Mouse (Mus musculus) heart, embryonic 10.5 days (tissue): ENCODE measurements around the gene Sorcs2. TPM values are rescaled to one million over a fixed set of nuclear protein-coding genes. Genes with fewer than 3 reads are reported as not detected.

ENCODE experiments used
- DNase-seq: peaks from one replicate; pipeline ENCODE4 v3.0.0-alpha.2; 2017; ENCODE audit warnings: low spot score
- H3K27ac ChIP-seq: fragments of 300-500 bp; sonication (generic); 2 replicates; pipeline ENCODE4 v1.5.1; 2016; ENCODE audit warnings: mild to moderate bottlenecking
- H3K27me3 ChIP-seq: fragments of 300-500 bp; sonication (generic); 2 replicates; pipeline ENCODE4 v1.6.1; 2016; ENCODE audit warnings: mild to moderate bottlenecking; ENCODE audit not compliant: poor library complexity, insufficient read depth, severe bottlenecking
- H3K36me3 ChIP-seq: fragments of 300-500 bp; sonication (generic); 2 replicates; pipeline ENCODE4 v1.6.1; 2016; ENCODE audit warnings: mild to moderate bottlenecking, moderate library complexity
- H3K4me1 ChIP-seq: fragments of 300-500 bp; sonication (generic); 2 replicates; pipeline ENCODE4 v1.6.1; 2016; ENCODE audit warnings: mild to moderate bottlenecking
- H3K4me3 ChIP-seq: fragments of 300-500 bp; sonication (generic); 2 replicates; pipeline ENCODE4 v1.5.1; 2016; ENCODE audit warnings: mild to moderate bottlenecking, moderate library complexity
- H3K9me3 ChIP-seq: fragments of 300-500 bp; sonication (generic); 2 replicates; pipeline ENCODE4 v1.6.1; 2016; ENCODE audit warnings: mild to moderate bottlenecking, moderate library complexity
- WGBS: fragments of 180-500 bp; shearing (Covaris S2); methylation state at CpG from one replicate; pipeline ENCODE4 v1.1.7; 2016; 5-methylcytosine and 5-hydroxymethylcytosine counted together
- polyA plus RNA-seq: library from polyadenylated mRNA; unstranded; fragments of >200 nt; fragmentation: Nextera tagmentation; extraction: Ambion mirVana; gene quantifications from 2 replicates; pipeline ENCODE4 v1.2.1, GENCODE M21; 2016

The Sorcs2 gene
- polyA plus RNA-seq, 1 experiment from 2014 or later = 6.9 TPM

GRCm38 (mm10) chr5:36166346-36167013 is 231.5 kb downstream of the Sorcs2 start:
- Histone ChIP-seq H3K27ac (no peak overlapping the region), H3K36me3 (no peaks in the 10 kb centered on the region), H3K27me3 (no peaks in the 10 kb centered on the region), H3K4me3 (no peak overlapping the region), H3K4me1 (0 out of 2 replicates have a peak, but pooled peaks cover under 1% of the 10 kb centered on the region), H3K9me3 (no peaks in the 10 kb centered on the region)
- WGBS = 79% methylated on average over 6 of the region's 6 CpGs
- no peak for DNase-seq

GRCm38 (mm10) chr5:36165424-36166302 is 232.3 kb downstream of the Sorcs2 start:
- H3K4me1 ChIP-seq = 0 out of 2 replicates have a peak, but pooled peaks cover 2% of the 10 kb centered on the region
- H3K36me3 ChIP-seq = no peaks in the 10 kb centered on the region
- no peak for DNase-seq
- no peak overlapping the region for H3K4me3 ChIP-seq
- no peak overlapping the region for H3K27ac ChIP-seq
- 85% methylated on average over 21 of the region's 21 CpGs for WGBS
- H3K27me3 ChIP-seq = no peaks in the 10 kb centered on the region
- no peaks in the 10 kb centered on the region for H3K9me3 ChIP-seq

- Histone ChIP-seq H3K27me3 (peaks cover 12% of the 10 kb centered on the region; the same call in 1 of the 2 replicates), H3K36me3 (no peaks in the 10 kb centered on the region), H3K4me3 (no peak overlapping the region), H3K27ac (0 out of 2 replicates have a peak overlapping the region, but pooled peaks have one; percentile 3), H3K9me3 (no peaks in the 10 kb centered on the region), H3K4me1 (peaks cover 9% of the 10 kb centered on the region)
- no peak for DNase-seq
- WGBS = 58% methylated on average over 8 of the region's 8 CpGs
Measured at GRCm38 (mm10) chr5:36154879-36155485, 243.0 kb downstream of the Sorcs2 start.

GRCm38 (mm10) chr5:36153261-36153660 is 244.7 kb downstream of the Sorcs2 start:
- Histone ChIP-seq H3K27me3 (peaks cover 12% of the 10 kb centered on the region; the same call in 1 of the 2 replicates), H3K4me3 (no peak overlapping the region), H3K27ac (no peak overlapping the region), H3K36me3 (no peaks in the 10 kb centered on the region), H3K4me1 (peaks cover 9% of the 10 kb centered on the region), H3K9me3 (no peaks in the 10 kb centered on the region)
- no peak for DNase-seq
- 67% methylated on average over 2 of the region's 2 CpGs for WGBS

- H3K27ac ChIP-seq = no peak overlapping the region
- H3K27me3 ChIP-seq = peaks cover 12% of the 10 kb centered on the region; the same call in 1 of the 2 replicates
- H3K4me3 ChIP-seq = no peak overlapping the region
- H3K36me3 ChIP-seq = no peaks in the 10 kb centered on the region
- peaks cover 15% of the 10 kb centered on the region for H3K4me1 ChIP-seq
- DNase-seq = no peak
- H3K9me3 ChIP-seq = no peaks in the 10 kb centered on the region
- WGBS = 78% methylated on average over 8 of the region's 8 CpGs
Measured at GRCm38 (mm10) chr5:36151086-36151485, 246.9 kb downstream of the Sorcs2 start.

GRCm38 (mm10) chr5:36149098-36149497 is 248.8 kb downstream of the Sorcs2 start:
- no peak for DNase-seq
- peaks cover 25% of the 10 kb centered on the region; the same call in 1 of the 2 replicates for H3K4me1 ChIP-seq
- H3K4me3 ChIP-seq = no peak overlapping the region
- H3K27ac ChIP-seq = no peak overlapping the region
- H3K36me3 ChIP-seq = no peaks in the 10 kb centered on the region
- H3K9me3 ChIP-seq = no peaks in the 10 kb centered on the region
- peaks cover 18% of the 10 kb centered on the region; the same call in 1 of the 2 replicates for H3K27me3 ChIP-seq
- 59% methylated on average over 8 of the region's 8 CpGs for WGBS

GRCm38 (mm10) chr5:36146589-36146988 is 251.3 kb downstream of the Sorcs2 start:
- DNase-seq = no peak
- Histone ChIP-seq H3K36me3 (no peaks in the 10 kb centered on the region), H3K27me3 (peaks cover 14% of the 10 kb centered on the region; the same call in 1 of the 2 replicates), H3K27ac (no peak overlapping the region), H3K4me1 (peaks cover 31% of the 10 kb centered on the region; the same call in 1 of the 2 replicates), H3K9me3 (no peaks in the 10 kb centered on the region), H3K4me3 (no peak overlapping the region)
- 82% methylated on average over 2 of the region's 2 CpGs for WGBS

GRCm38 (mm10) chr5:36144560-36144959 is 253.4 kb downstream of the Sorcs2 start:
- no peak overlapping the region for H3K27ac ChIP-seq
- H3K4me3 ChIP-seq = no peak overlapping the region
- no peaks in the 10 kb centered on the region for H3K9me3 ChIP-seq
- DNase-seq = no peak
- peaks cover 31% of the 10 kb centered on the region; the same call in 1 of the 2 replicates for H3K4me1 ChIP-seq
- H3K36me3 ChIP-seq = no peaks in the 10 kb centered on the region
- H3K27me3 ChIP-seq = peaks cover 9% of the 10 kb centered on the region; the same call in 1 of the 2 replicates
- 44% methylated on average over 2 of the region's 2 CpGs for WGBS

GRCm38 (mm10) chr5:36141676-36142255 is 256.2 kb downstream of the Sorcs2 start:
- Histone ChIP-seq H3K36me3 (no peaks in the 10 kb centered on the region), H3K4me1 (peaks cover 29% of the 10 kb centered on the region; the same call in 1 of the 2 replicates), H3K4me3 (no peak overlapping the region), H3K9me3 (no peaks in the 10 kb centered on the region), H3K27ac (no peak overlapping the region), H3K27me3 (peaks cover 12% of the 10 kb centered on the region; the same call in 1 of the 2 replicates)
- WGBS = 78% methylated on average over 6 of the region's 6 CpGs
- DNase-seq = no peak

GRCm38 (mm10) chr5:36141112-36141511 is 256.8 kb downstream of the Sorcs2 start:
- Histone ChIP-seq H3K9me3 (no peaks in the 10 kb centered on the region), H3K4me1 (peaks cover 27% of the 10 kb centered on the region), H3K27me3 (peaks cover 12% of the 10 kb centered on the region; the same call in 1 of the 2 replicates), H3K27ac (no peak overlapping the region), H3K36me3 (no peaks in the 10 kb centered on the region), H3K4me3 (no peak overlapping the region)
- 91% methylated on average over 4 of the region's 4 CpGs for WGBS
- DNase-seq = no peak

- WGBS = 63% methylated on average over 6 of the region's 6 CpGs
- Histone ChIP-seq H3K36me3 (no peaks in the 10 kb centered on the region), H3K4me3 (no peak overlapping the region), H3K27me3 (peaks cover 12% of the 10 kb centered on the region; the same call in 1 of the 2 replicates), H3K27ac (no peak overlapping the region), H3K4me1 (peaks cover 20% of the 10 kb centered on the region), H3K9me3 (no peaks in the 10 kb centered on the region)
- DNase-seq = no peak
Measured at GRCm38 (mm10) chr5:36139766-36140165, 258.2 kb downstream of the Sorcs2 start.

- Histone ChIP-seq H3K27me3 (0 out of 2 replicates have a peak, but pooled peaks cover 4% of the 10 kb centered on the region), H3K4me3 (no peak overlapping the region), H3K4me1 (peaks cover 11% of the 10 kb centered on the region; the same call in 1 of the 2 replicates), H3K36me3 (no peaks in the 10 kb centered on the region), H3K9me3 (no peaks in the 10 kb centered on the region), H3K27ac (no peak overlapping the region)
- DNase-seq = no peak
- WGBS = 87% methylated on average over 3 of the region's 3 CpGs
Measured at GRCm38 (mm10) chr5:36135874-36136542, 261.9 kb downstream of the Sorcs2 start.
